Mouse (Mus musculus): ENCODE measurements around the gene Mill2. TPM values are rescaled to one million over a fixed set of nuclear protein-coding genes. Genes with fewer than 3 reads are reported as not detected.
"Not testable (repeated sequence)": the region's sequence is repeated elsewhere in the genome, so short reads cannot be mapped to it uniquely, and the experiment has no call there.

Mill2 gene
- 4.3 and 5.7 TPM in 2 replicates for polyA plus RNA-seq (2015; fragmentation: Nextera tagmentation; extraction: Ambion mirVana)

DNA sequence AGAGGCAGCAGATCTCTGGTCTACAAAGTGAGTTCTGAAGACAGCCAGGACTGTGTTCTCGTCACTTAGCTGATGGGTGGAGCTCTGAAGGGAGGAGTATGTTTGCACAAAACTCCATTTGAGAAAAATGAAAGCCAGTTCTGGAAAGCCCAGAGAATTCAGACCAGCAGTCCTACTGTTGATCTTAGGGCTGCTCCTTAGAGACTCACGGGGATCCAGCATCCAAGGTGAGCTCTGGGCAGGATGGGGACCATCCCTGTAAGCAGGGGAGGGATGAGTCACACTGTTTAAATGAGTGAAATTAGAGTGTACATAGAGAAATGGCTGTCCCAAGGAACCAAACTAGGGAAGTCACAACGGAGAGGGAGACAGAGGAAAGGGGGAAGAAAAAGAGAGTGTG is at the start of gene Mill2:
Gene Mill2, plus strand, starts transcription at position 102 of the 400 bp plus-strand sequence.
- TF ChIP-seq EP300 (IDR thresholded peaks at IDR 0.05) = no peak
- peak; percentile 20; the same call in 1 of the 2 replicates for TF ChIP-seq CTCF (IDR thresholded peaks at IDR 0.05)
- peak; percentile 70 for ATAC-seq
- peak; percentile 86 for DNase-seq (ENCODE audit: low spot score)
- Histone ChIP-seq H3K4me3 (ENCODE audit: low read depth, low read length) (peak within 1 kb of the TSS; percentile 46), H3K4me1 (ENCODE audit: insufficient read depth, low read depth, low read length) (no peaks in the 10 kb centered on the region), H3K9ac (replicated peaks; ENCODE audit: low read depth) (peak within 1 kb of the TSS; percentile 85), H3K27me3 (replicated peaks; ENCODE audit: insufficient read depth, low read length) (no peaks in the 10 kb centered on the region), H3K27ac (ENCODE audit: low read length) (peak within 1 kb of the TSS; percentile 98), H3K4me2 (replicated peaks; ENCODE audit: low read depth, low read length) (peak within 1 kb of the TSS; percentile 73), H3K36me3 (ENCODE audit: insufficient read depth, low read length) (no peaks in the 10 kb centered on the region), H3K9me3 (ENCODE audit: low read length) (no peaks in the 10 kb centered on the region)
- 5% methylated on average over 3 of the region's 3 CpGs for WGBS

DNA sequence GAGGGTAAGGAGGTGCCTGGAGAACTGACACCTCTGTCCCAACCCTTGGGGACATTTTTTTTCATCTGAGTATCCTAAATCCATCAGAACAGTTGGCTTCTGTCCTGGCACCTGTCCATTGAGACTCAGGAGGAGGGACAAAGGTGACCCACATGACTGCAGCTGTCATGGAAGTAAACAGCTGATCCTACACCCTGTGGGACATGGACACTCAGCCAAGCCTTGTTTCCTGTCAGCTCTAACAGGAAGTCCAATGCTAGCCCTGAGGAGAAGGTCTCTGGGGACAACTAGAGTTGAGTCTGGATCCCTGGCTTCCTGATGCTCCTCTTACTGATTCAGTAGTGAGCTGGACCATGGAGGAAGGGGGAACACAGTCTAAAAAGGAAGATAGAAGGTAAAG is 49.1 kb upstream of the Mill2 start:
- DNase-seq (ENCODE audit: low spot score); H3K9me3 ChIP-seq (ENCODE audit: low read length); H3K36me3 ChIP-seq (ENCODE audit: insufficient read depth, low read length); ATAC-seq; H3K4me3 ChIP-seq (ENCODE audit: low read depth, low read length); H3K27me3 ChIP-seq (replicated peaks; ENCODE audit: insufficient read depth, low read length); H3K9ac ChIP-seq (replicated peaks; ENCODE audit: low read depth); H3K4me1 ChIP-seq (ENCODE audit: insufficient read depth, low read depth, low read length); H3K4me2 ChIP-seq (replicated peaks; ENCODE audit: low read depth, low read length); H3K27ac ChIP-seq (ENCODE audit: low read length): not testable (repeated sequence)

DNA sequence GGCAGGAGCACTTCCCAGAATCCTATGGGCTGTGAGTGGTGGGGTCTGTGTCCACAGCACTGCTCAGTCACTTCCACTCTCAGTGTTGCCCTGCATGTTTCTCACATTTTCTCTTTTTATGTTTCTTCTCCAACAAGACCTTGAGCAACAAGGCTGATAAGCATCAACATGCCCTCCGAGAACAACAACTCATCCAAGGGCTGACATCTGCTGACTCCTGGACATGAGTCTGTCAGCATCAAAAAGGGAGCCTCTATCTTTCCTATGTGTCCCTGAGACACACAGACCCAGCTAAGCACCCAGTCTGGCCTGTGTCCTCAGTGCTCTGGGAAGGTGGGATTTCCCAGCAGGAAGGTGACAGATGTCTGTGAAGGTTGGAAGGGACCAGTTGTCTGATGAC is 41.3 kb upstream of the Mill2 start, which contains the start of gene Psg19:
Gene Psg19, minus strand, starts transcription at position 101 of the 400 bp plus-strand sequence.
- ATAC-seq = no peak
- TF ChIP-seq EP300 (IDR thresholded peaks at IDR 0.05) (no peak), CTCF (IDR thresholded peaks at IDR 0.05) (no peak)
- Histone ChIP-seq H3K4me1 (ENCODE audit: insufficient read depth, low read depth, low read length) (no peaks in the 10 kb centered on the region), H3K4me2 (replicated peaks; ENCODE audit: low read depth, low read length) (no peak within 1 kb of the TSS), H3K36me3 (ENCODE audit: insufficient read depth, low read length) (no peaks in the 10 kb centered on the region), H3K4me3 (ENCODE audit: low read depth, low read length) (no peak within 1 kb of the TSS), H3K9me3 (ENCODE audit: low read length) (no peaks in the 10 kb centered on the region), H3K9ac (replicated peaks; ENCODE audit: low read depth) (no peak within 1 kb of the TSS), H3K27ac (ENCODE audit: low read length) (no peak within 1 kb of the TSS), H3K27me3 (replicated peaks; ENCODE audit: insufficient read depth, low read length) (no peaks in the 10 kb centered on the region)
- 89% methylated on average over 1 of the region's 1 CpGs for WGBS
- DNase-seq (ENCODE audit: low spot score) = no peak

DNA sequence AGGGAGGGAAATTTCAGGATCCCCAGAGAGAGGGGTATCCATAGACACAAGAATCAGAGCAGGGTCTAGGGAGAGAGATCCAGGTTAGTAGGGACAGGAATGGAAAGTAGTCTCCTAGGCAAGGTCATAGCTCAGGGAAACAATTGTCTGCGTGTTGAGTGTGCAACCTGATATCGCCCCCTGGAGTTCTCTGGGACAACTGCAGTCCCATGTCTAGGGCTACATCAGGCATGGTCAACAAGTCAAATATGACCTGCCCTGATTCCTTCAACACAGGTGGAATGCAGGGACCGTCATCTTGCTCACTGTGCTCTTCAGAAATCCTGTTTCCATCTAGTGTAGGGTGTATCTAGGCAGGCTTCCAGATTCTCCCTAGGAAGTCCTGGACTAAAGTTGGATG is 40.6 kb upstream of the Mill2 start:
- H3K4me2 ChIP-seq (replicated peaks; ENCODE audit: low read depth, low read length) = no peak overlapping the region
- H3K27me3 ChIP-seq (replicated peaks; ENCODE audit: insufficient read depth, low read length) = no peaks in the 10 kb centered on the region
- no peak overlapping the region for H3K4me3 ChIP-seq (ENCODE audit: low read depth, low read length)
- no peak overlapping the region for H3K9ac ChIP-seq (replicated peaks; ENCODE audit: low read depth)
- DNase-seq (ENCODE audit: low spot score) = no peak
- no peak overlapping the region for H3K27ac ChIP-seq (ENCODE audit: low read length)
- no peaks in the 10 kb centered on the region for H3K4me1 ChIP-seq (ENCODE audit: insufficient read depth, low read depth, low read length)
- H3K9me3 ChIP-seq (ENCODE audit: low read length) = no peaks in the 10 kb centered on the region
- WGBS = 38% methylated on average over 3 of the region's 3 CpGs
- ATAC-seq = no peak
- H3K36me3 ChIP-seq (ENCODE audit: insufficient read depth, low read length) = no peaks in the 10 kb centered on the region
- TF ChIP-seq CTCF (IDR thresholded peaks at IDR 0.05) (peak; percentile 49), EP300 (IDR thresholded peaks at IDR 0.05) (no peak)

DNA sequence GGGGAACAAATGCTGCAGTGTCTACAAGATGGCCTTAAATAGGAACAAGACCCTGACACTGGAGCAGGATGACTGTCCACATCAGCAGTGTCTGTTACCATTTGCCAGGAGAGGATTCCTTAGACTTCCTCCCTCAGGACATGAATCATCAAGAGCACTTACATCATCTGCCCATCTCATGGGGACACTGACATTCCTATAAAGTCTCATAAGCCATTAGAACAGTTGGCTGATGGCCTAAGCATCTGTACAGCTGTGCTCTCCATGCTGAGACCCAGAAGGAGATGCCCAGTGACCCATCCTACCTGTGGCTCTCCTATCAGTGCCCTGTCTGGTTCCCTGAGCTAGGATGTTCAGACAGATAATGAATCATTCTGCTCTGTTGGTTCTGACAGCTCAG is 36.2 kb upstream of the Mill2 start:
- H3K27ac ChIP-seq (ENCODE audit: low read length) = no peak overlapping the region
- H3K9me3 ChIP-seq (ENCODE audit: low read length) = no peaks in the 10 kb centered on the region
- no peaks in the 10 kb centered on the region for H3K27me3 ChIP-seq (replicated peaks; ENCODE audit: insufficient read depth, low read length)
- no peaks in the 10 kb centered on the region for H3K4me1 ChIP-seq (ENCODE audit: insufficient read depth, low read depth, low read length)
- ATAC-seq (no peak), DNase-seq (ENCODE audit: low spot score) (no peak)
- H3K9ac ChIP-seq (replicated peaks; ENCODE audit: low read depth) = no peak overlapping the region
- H3K4me3 ChIP-seq (ENCODE audit: low read depth, low read length) = no peak overlapping the region
- no peaks in the 10 kb centered on the region for H3K36me3 ChIP-seq (ENCODE audit: insufficient read depth, low read length)
- TF ChIP-seq CTCF (IDR thresholded peaks at IDR 0.05) (no peak), EP300 (IDR thresholded peaks at IDR 0.05) (no peak)
- H3K4me2 ChIP-seq (replicated peaks; ENCODE audit: low read depth, low read length) = no peak overlapping the region

DNA sequence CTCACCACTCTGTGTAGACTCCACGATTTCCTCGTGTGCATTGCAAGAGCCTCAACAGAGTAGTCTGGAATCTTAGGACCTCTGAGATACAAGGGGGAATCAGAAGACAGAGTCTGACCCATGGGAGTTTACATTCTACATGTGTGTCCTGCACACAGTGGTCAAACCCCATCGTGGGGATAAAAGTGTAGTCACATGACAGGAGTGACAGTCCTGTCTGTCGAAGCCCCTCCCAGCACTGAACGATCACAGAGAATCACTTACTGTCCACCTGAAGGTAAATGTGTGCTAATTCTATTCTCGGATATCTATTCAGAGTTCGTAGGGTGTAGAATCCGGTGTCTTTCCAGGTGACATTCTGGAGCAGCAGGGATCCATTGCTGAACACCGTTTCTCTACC is 21.5 kb upstream of the Mill2 start:
- Histone ChIP-seq H3K36me3 (ENCODE audit: insufficient read depth, low read length) (no peaks in the 10 kb centered on the region), H3K27ac (ENCODE audit: low read length) (no peak overlapping the region), H3K4me1 (ENCODE audit: insufficient read depth, low read depth, low read length) (no peaks in the 10 kb centered on the region), H3K4me3 (ENCODE audit: low read depth, low read length) (no peak overlapping the region), H3K9ac (replicated peaks; ENCODE audit: low read depth) (no peak overlapping the region), H3K9me3 (ENCODE audit: low read length) (no peaks in the 10 kb centered on the region), H3K4me2 (replicated peaks; ENCODE audit: low read depth, low read length) (no peak overlapping the region), H3K27me3 (replicated peaks; ENCODE audit: insufficient read depth, low read length) (no peaks in the 10 kb centered on the region)
- no peak for ATAC-seq
- 73% methylated on average over 9 of the region's 9 CpGs for WGBS
- no peak for DNase-seq (ENCODE audit: low spot score)
- TF ChIP-seq CTCF (IDR thresholded peaks at IDR 0.05) (no peak), EP300 (IDR thresholded peaks at IDR 0.05) (no peak)

DNA sequence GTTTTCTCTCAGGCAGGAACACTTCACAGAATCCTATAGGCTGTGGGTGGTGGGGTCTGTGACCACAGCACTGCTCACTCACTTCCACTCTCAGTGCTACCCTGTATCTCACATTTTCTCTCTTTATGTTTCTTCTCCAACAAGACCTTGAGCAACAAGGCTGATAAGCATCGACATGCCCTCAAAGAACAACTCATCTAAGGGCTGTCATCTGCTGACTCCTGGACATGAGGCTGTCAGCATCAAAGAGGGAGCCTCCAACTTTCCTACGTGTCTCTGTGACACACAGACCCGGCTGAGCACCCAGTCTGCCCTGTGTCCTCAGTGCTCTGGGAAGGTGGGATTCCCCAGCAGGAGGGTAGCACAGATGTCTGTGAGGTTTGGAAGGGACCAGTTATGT is 18.3 kb upstream of the Mill2 start, which contains the start of gene Psg17:
Gene Psg17, minus strand, starts transcription at position 101 of the 400 bp plus-strand sequence.
- Histone ChIP-seq H3K9me3 (ENCODE audit: low read length) (no peaks in the 10 kb centered on the region), H3K4me3 (ENCODE audit: low read depth, low read length) (no peak within 1 kb of the TSS), H3K4me2 (replicated peaks; ENCODE audit: low read depth, low read length) (no peak within 1 kb of the TSS), H3K27me3 (replicated peaks; ENCODE audit: insufficient read depth, low read length) (no peaks in the 10 kb centered on the region), H3K4me1 (ENCODE audit: insufficient read depth, low read depth, low read length) (no peaks in the 10 kb centered on the region), H3K27ac (ENCODE audit: low read length) (no peak within 1 kb of the TSS), H3K36me3 (ENCODE audit: insufficient read depth, low read length) (no peaks in the 10 kb centered on the region), H3K9ac (replicated peaks; ENCODE audit: low read depth) (no peak within 1 kb of the TSS)
- ATAC-seq (no peak), DNase-seq (ENCODE audit: low spot score) (no peak)
- no peak for TF ChIP-seq EP300 (IDR thresholded peaks at IDR 0.05)
- TF ChIP-seq CTCF (IDR thresholded peaks at IDR 0.05) = no peak
- 59% methylated on average over 3 of the region's 3 CpGs for WGBS

All from lung, postnatal 0 days (tissue).